Mouse (Mus musculus) Muller cell, postnatal 12 days (primary cell): ENCODE results near the gene Zfp598.
"Not testable (repeated sequence)": the region's sequence is repeated elsewhere in the genome, so short reads cannot be mapped to it uniquely, and the experiment has no call there.

Experiments used
- DNase-seq: peaks from one replicate; pipeline ENCODE4 v3.0.0-alpha.2; 2015; ENCODE audit errors: inconsistent ontology term

Zfp598 gene

DNA sequence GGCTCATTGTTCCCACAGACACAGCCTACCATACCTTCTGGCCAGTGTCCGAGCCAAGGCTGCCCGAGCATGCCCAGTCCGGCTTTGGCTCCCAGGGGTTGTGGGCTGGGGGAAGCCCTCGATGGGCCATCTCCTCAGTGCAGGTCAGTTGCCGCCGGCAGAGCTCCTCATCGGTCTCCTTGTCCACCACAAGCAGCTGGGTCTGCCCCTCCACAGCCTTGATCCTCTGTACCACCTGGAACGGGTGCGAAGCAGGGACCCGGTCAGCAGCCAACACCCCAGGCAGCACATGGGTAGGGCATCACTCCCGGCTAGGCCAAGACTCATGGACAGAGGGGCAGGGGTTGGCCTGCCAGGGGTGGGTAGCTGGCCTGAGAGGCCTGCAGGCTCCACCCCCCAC, 22.0 kb upstream of the Zfp598 start:
- no peak for DNase-seq

DNA sequence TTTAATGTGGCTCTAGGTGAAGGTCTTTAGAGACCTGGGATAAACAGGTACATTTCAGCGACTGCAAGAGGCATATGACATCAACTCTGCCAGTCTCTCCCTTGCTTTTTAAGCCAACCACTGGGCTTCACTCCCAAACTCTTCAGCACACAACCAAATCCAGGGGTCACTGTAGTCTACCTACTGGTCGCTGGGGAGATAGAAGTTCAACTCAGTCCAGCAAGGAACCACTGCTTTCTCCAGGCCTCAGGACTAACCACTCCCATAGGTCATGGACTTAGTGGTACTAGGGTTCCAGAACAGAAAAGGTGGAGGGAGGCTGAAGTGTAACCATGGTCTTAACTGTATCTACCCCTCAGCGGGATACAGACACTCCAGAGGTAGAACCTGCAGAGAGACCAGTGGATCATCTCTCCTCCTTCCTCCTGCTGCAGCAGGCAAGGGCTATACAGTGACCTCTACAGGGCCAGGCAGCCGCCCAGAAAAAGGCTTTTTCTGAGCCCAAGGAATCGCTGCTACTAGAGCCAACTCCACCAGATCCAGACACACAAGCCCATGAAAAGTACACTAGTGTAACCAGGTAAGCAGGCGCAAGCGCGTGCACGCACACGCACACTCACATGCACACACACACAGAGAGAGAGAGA, 20.6 kb upstream of the Zfp598 start:
- DNase-seq: no peak

GRCm38 (mm10) chr17:24649581-24650069, 19.9 kb upstream of the Zfp598 start:
- peak; percentile 58 for DNase-seq

DNA sequence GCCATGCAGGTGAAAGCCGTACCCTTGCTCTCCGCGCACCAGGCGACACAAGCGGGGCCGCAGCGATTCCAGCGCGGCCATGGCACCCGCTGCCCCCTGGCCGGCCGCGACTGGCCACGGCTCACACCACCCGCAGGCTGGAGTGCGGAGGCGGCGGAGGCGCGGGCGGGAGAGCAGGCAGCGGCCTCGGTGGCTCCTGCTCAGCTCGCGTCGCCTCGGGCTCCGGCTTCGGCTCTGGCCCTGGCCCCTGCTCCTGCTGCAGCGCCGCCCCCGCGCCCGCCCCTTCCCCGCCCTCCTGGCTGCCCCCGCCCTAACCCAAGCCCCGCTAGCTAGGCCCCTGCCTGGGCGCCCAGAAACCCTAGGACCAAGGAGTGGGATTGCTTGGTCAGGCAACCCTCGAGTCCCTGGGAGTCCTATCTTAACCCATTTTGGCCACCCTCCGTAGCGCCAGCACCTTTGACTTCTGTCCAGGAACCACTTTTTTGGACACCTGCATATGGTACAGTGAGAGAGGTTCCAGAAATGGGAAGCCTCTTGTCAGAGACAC, 19.3 kb upstream of the Zfp598 start, which contains the start of gene Slc9a3r2:
Slc9a3r2 (minus strand) TSS at position 258 of the 547 bp plus-strand sequence.
- DNase-seq: peak; percentile 75

GRCm38 (mm10) chr17:24650766-24651165, 18.7 kb upstream of the Zfp598 start:
- DNase-seq: no peak

DNA sequence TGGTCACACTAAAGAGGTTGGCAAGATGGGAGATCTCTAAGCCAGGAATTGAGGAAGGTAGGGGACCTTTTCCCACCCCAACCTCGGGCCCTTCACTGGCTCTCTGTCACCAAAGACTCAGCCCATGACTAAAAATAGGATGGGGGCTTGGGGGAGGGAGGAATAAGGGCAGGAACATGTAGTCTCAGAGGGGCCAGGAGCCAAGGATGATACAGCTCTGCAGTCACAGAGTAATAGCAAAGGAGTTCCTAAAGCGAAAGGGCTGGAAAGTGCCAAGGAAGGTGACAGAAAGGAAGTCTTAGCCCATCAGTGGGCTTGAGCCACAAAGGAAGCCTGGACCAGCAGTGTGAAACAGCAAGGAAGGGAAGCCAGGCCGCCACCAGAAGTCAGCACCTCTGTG, 17.7 kb upstream of the Zfp598 start:
- no peak for DNase-seq

GRCm38 (mm10) chr17:24653967-24654710, 15.3 kb upstream of the Zfp598 start:
- DNase-seq: peak; percentile 79

DNA sequence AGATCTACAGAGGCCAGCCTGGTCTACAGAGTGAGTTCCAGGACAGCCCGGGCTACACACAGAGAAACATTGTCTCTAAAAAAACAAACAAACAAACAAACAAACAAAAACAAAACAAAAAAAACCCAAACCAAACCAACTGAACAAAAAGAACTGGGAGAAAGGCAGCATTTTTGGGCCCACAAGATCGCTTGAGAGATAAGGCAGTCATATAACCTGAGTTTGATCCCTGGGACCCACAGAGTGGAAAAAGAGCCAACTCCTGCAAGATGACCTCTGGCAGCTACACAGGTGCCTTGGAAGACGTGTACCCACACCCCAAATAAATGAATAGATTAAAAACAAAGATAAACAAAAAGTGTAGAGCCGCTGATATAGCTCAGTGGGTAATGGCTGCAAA, 14.5 kb upstream of the Zfp598 start:
- no peak for DNase-seq

- DNase-seq: peak; percentile 51
These were observed 11.3 kb upstream of the Zfp598 start, which contains the start of gene Npw for GRCm38 (mm10) chr17:24658017-24658758. Npw (minus strand) TSS chr17:24658457.

- not testable (repeated sequence) for DNase-seq
These were observed 2.5 kb upstream of the Zfp598 start for GRCm38 (mm10) chr17:24667011-24667410.

GRCm38 (mm10) chr17:24667416-24667815, 2.1 kb upstream of the Zfp598 start:
- no peak for DNase-seq

DNA sequence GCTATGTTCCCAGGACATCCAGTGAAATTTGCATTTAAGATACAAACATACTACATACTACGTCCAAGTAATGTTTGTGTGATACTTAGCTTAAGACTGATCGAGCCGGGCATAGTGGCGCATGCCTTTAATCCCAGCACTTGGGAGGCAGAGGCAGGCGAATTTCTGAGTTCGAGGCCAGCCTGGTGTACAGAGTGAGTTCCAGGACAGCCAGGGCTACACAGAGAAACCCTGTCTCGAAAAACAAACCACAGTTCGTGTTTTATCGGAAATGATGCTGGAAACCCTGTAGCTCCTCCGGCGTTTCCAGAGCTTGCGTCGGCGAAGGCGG, 308 bp upstream of the Zfp598 start:
- DNase-seq: not testable (repeated sequence)

DNA sequence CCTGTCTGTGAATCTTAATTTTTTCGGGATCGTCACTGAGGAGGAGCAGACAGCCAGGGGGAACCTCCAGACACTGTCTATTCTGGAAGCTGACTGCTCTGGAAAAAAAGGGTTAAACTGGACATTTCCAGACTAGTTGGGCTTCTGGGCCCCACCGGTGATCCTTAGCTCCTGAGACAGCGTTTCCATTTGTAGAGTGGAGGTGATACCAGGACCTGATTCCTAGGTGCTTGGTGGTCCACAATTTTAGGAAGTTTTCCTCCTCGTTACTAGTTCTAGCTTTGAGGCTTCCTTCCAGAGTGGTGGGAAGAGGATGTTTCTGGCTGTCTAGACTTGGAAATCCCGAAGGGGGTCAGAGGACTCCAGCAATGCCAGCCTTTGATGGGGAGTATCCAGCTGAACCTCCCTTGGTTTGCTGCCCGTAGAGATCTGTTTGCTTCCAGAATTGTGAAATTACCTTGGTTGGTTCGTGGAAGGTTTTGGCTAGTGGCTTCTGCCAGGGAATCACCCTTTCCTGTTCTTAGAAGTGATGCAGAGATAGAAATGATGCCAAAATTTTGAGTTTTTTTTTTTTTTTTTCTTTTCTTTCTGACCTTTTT, 858 bp downstream of the Zfp598 start:
- no peak for DNase-seq

DNA sequence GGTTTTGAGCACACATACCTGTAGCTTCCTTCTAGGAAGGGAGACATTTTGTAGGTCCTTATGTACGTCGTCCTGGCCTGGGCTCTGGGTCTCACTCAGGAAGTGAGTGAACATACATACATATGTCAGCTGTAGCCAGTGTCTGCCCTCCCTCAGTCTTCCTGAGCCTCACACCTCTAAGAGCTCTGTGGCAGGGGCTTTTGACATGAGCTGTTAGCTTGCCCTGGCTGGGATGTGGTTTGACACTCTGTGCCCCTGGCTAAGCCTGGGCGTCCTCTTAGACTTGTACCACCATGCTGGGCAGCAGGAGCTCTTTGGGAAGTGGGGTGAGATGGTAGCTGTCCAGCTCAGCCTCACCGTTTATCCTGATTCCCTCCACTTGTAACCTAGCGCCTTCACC, 1.9 kb downstream of the Zfp598 start:
- no peak for DNase-seq

DNA sequence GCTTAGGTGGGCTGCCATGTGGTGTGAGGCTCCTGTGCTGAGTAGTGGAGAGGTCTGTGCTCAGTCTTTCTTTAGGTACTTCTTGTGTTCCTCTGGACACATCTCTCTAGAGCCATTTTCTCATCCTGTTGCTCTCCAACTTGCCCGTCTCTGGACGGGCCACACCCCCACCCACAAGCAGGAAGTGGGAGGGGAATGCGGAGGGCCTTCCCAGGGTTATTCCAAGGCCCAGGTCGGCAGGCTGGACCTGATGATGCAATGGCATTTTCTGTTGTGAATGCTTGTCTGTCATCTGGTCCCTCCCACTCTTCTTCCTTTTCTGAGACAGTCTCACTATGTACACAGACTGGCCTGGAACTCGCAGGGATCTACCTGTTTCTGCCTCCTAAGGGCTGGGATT, 2.7 kb downstream of the Zfp598 start:
- peak; percentile 66 for DNase-seq

- DNase-seq: no peak
These were observed 4.8 kb downstream of the Zfp598 start for GRCm38 (mm10) chr17:24674277-24674676.

- peak; percentile 30 for DNase-seq
These were observed 6.7 kb downstream of the Zfp598 start for GRCm38 (mm10) chr17:24676187-24676586.

DNA sequence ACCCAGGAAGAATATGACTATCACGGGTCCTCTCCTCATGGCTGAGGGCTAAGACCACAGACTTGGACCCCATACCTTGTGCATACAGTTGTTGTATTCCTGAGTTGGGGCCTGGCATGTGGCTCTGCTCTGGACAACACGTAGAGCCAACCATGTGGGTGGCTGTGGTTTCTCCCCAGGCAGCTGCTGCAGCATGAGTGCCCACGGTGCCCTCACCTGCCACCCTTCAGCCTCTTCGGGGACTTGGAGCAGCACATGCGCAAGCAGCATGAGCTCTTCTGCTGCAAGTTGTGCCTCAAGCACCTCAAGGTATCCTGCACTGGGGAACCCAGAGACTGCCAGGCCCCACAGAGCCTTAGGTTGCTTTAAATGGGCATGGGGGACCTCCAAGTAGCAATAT, 7.4 kb downstream of the Zfp598 start:
- no peak for DNase-seq

DNA sequence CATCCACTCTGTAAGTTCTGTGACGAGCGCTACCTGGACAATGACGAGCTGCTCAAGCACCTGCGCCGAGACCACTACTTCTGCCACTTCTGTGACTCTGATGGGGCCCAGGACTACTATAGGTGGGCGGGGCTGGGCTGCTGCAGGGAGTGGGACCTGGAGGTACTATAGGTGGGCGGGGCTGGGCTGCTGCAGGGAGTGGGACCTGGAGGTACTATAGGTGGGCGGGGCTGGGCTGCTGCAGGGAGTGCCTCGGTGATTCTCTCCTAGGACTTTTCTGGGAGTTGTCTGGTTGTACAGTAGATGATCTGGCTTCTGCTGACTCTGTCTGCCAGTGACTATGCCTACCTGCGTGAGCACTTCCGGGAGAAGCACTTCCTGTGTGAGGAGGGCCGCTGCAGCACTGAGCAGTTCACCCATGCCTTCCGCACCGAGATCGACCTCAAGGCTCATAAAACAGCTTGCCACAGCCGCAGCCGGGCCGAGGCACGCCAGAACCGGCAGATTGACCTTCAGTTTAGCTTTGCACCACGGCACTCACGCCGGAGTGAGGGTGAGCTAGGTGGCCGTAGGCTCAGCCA, 8.1 kb downstream of the Zfp598 start:
- DNase-seq: no peak

- peak; percentile 30 for DNase-seq
These were observed 17.0 kb downstream of the Zfp598 start for GRCm38 (mm10) chr17:24686514-24686913.

DNA sequence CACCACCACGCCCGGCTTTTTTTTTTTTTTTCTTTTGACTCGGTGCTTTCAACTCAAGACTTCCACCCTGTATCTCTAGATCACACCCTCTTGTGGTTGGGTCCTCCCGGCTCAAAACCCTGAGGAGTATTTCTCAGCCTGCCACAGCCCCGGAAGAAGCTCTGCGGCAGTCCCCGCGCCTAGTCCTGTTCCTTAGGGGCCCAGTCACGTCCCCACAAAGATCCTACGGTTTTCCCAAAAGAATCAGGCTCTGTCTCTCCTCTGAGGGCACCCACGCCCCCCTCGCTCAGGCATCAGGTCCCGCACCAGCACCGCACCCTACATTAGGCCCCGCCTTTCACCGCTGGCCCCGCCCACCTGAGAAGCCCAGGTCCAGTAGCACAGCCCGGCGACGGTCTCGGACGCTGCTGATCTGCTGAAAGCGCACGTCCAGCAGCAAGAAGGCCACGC, 17.7 kb downstream of the Zfp598 start:
- peak; percentile 68 for DNase-seq
